Mouse (Mus musculus): Measurements from ENCODE around the gene Slc18a2.

Gene Slc18a2

GRCm38 (mm10) chr19:59276354-59276753 is 15.7 kb downstream of the Slc18a2 start:
- no peak for DNase-seq (ENCODE audit: low spot score in 2 of 2)

- DNase-seq (ENCODE audit: low spot score in 2 of 2): no peak
Measured at GRCm38 (mm10) chr19:59280841-59281240, 20.1 kb downstream of the Slc18a2 start.

- DNase-seq (ENCODE audit: low spot score in 2 of 2): no peak
Measured at GRCm38 (mm10) chr19:59282001-59282400, 21.3 kb downstream of the Slc18a2 start.

GRCm38 (mm10) chr19:59289042-59289441 is 28.3 kb downstream of the Slc18a2 start:
- no peak for DNase-seq (ENCODE audit: low spot score in 2 of 2)

GRCm38 (mm10) chr19:59289811-59290210 is 29.1 kb downstream of the Slc18a2 start:
- no peak for DNase-seq (ENCODE audit: low spot score in 2 of 2)

GRCm38 (mm10) chr19:59292183-59292839 is 31.6 kb downstream of the Slc18a2 start:
- DNase-seq (ENCODE audit: low spot score in 2 of 2): no peak

- no peak for DNase-seq (ENCODE audit: low spot score in 2 of 2)
Measured at GRCm38 (mm10) chr19:59315308-59315707, 54.6 kb downstream of the Slc18a2 start.

GRCm38 (mm10) chr19:59316571-59316970 is 55.9 kb downstream of the Slc18a2 start:
- DNase-seq (ENCODE audit: low spot score in 2 of 2): no peak

GRCm38 (mm10) chr19:59321990-59322389 is 61.3 kb downstream of the Slc18a2 start, which contains the start of gene Rps12-ps3:
Rps12-ps3 (plus strand) TSS chr19:59322290.
- DNase-seq (ENCODE audit: low spot score in 2 of 2): no peak

- DNase-seq (ENCODE audit: low spot score in 2 of 2): no peak
Measured at GRCm38 (mm10) chr19:59330816-59331225, 70.1 kb downstream of the Slc18a2 start.

- DNase-seq (ENCODE audit: low spot score in 2 of 2): no peak
Measured at GRCm38 (mm10) chr19:59336655-59337054, 76.0 kb downstream of the Slc18a2 start.

GRCm38 (mm10) chr19:59337872-59338681 is 77.4 kb downstream of the Slc18a2 start:
- DNase-seq (ENCODE audit: low spot score in 2 of 2): no peak

GRCm38 (mm10) chr19:59339908-59340307 is 79.2 kb downstream of the Slc18a2 start:
- DNase-seq (ENCODE audit: low spot score in 2 of 2): no peak

GRCm38 (mm10) chr19:59342964-59343363 is 82.3 kb downstream of the Slc18a2 start:
- no peak for DNase-seq (ENCODE audit: low spot score in 2 of 2)

GRCm38 (mm10) chr19:59344304-59344711 is 83.6 kb downstream of the Slc18a2 start:
- DNase-seq (ENCODE audit: low spot score in 2 of 2): peak; percentile 20 to 25

- DNase-seq (ENCODE audit: low spot score in 2 of 2): peak; percentile 66 to 67
Measured at GRCm38 (mm10) chr19:59345081-59345657, 84.5 kb downstream of the Slc18a2 start.
